Mouse (Mus musculus): Measurements from ENCODE around the gene Phb2.

GRCm38 (mm10) chr6:124708289-124708889, 3.7 kb upstream of the Phb2 start:
- no peak for TF ChIP-seq CTCF (IDR thresholded peaks at IDR 0.05; ENCODE audit: insufficient read depth, low read depth, low read length)
- TF ChIP-seq POLR2A (IDR thresholded peaks at IDR 0.05; ENCODE audit: insufficient read depth, low read depth, low read length), result no peak

Measured in olfactory bulb, adult 2 months (tissue).